Comparison of ENCODE assay signal across 8 mouse cellular contexts in genomic region chr15:78429871-78430622, GRCm38 (mm10). TPM values are rescaled to one million over a fixed set of nuclear protein-coding genes. Genes with fewer than 3 reads are reported as not detected.
DNase-seq lines count a peak whose midpoint lies in the region; ATAC-seq lines count a peak whose summit lies in the region.

No protein-coding gene starts in this region.

- H3K27ac ChIP-seq in embryonic facial prominence, embryonic 15.5 days (replicated peaks): peak overlapping the region; percentile 76
- H3K27ac ChIP-seq in hindbrain, embryonic 13.5 days: peak overlapping the region; percentile 81; the same call in 1 of the 2 replicates
- H3K27ac ChIP-seq in midbrain, embryonic 12.5 days (replicated peaks): no peak overlapping the region

- peaks cover 27% of the 10 kb centered on the region for H3K4me1 ChIP-seq in embryonic facial prominence, embryonic 15.5 days
- peaks cover 45% of the 10 kb centered on the region for H3K4me1 ChIP-seq in hindbrain, embryonic 13.5 days (replicated peaks)
- peaks cover 25% of the 10 kb centered on the region for H3K4me1 ChIP-seq in midbrain, embryonic 12.5 days

- peaks cover 33% of the 10 kb centered on the region for H3K36me3 ChIP-seq in embryonic facial prominence, embryonic 15.5 days
- H3K36me3 ChIP-seq in hindbrain, embryonic 13.5 days: peaks cover 40% of the 10 kb centered on the region
- H3K36me3 ChIP-seq in midbrain, embryonic 12.5 days: peaks cover 42% of the 10 kb centered on the region

- peak overlapping the region; percentile 76 for H3K4me3 ChIP-seq in embryonic facial prominence, embryonic 15.5 days (replicated peaks)
- H3K4me3 ChIP-seq in hindbrain, embryonic 13.5 days: peak overlapping the region; percentile 89
- peak overlapping the region; percentile 88 for H3K4me3 ChIP-seq in midbrain, embryonic 12.5 days

- peak; percentile 42 for DNase-seq in cerebellum, adult 9-11 months
- no peak for DNase-seq in cerebellum, postnatal 10 days
- no peak for DNase-seq in testis, postnatal 14 days (ENCODE audit: low spot score)
- no peak for DNase-seq in MN1 (ENCODE audit: low spot score)
- DNase-seq in retina, embryonic 14.5 days (ENCODE audit: low spot score): no peak

- 68% methylated on average over 13 of the region's 13 CpGs for WGBS in embryonic facial prominence, embryonic 15.5 days
- 82% methylated on average over 13 of the region's 13 CpGs for WGBS in hindbrain, embryonic 13.5 days
- WGBS in midbrain, embryonic 12.5 days: 87% methylated on average over 13 of the region's 13 CpGs

- H3K4me2 ChIP-seq in embryonic facial prominence, embryonic 15.5 days (replicated peaks): peak overlapping the region; percentile 73; the same call in 1 of the 2 replicates
- H3K4me2 ChIP-seq in hindbrain, embryonic 13.5 days: peak overlapping the region; percentile 89
- peak overlapping the region; percentile 84 for H3K4me2 ChIP-seq in midbrain, embryonic 12.5 days (replicated peaks)

- no peak overlapping the region for H3K9ac ChIP-seq in embryonic facial prominence, embryonic 15.5 days
- H3K9ac ChIP-seq in hindbrain, embryonic 13.5 days: peak overlapping the region; percentile 96
- H3K9ac ChIP-seq in midbrain, embryonic 12.5 days (replicated peaks): peak overlapping the region; percentile 86; the same call in 1 of the 2 replicates

- H3K9me3 ChIP-seq in embryonic facial prominence, embryonic 15.5 days (replicated peaks): no peaks in the 10 kb centered on the region
- H3K9me3 ChIP-seq in hindbrain, embryonic 13.5 days: no peaks in the 10 kb centered on the region
- H3K9me3 ChIP-seq in midbrain, embryonic 12.5 days: no peaks in the 10 kb centered on the region

- no peak for ATAC-seq in embryonic facial prominence, embryonic 15.5 days (ENCODE audit: insufficient number of reproducible peaks, low FRiP score, low TSS enrichment, low read depth)
- ATAC-seq in hindbrain, embryonic 13.5 days (ENCODE audit: low FRiP score): no peak
- no peak for ATAC-seq in midbrain, embryonic 12.5 days (ENCODE audit: low FRiP score, low read depth)

- no peaks in the 10 kb centered on the region for H3K27me3 ChIP-seq in embryonic facial prominence, embryonic 15.5 days
- H3K27me3 ChIP-seq in hindbrain, embryonic 13.5 days: 0 out of 2 replicates have a peak, but pooled peaks cover 5% of the 10 kb centered on the region
- peaks cover 12% of the 10 kb centered on the region for H3K27me3 ChIP-seq in midbrain, embryonic 12.5 days

RNA-seq across cellular contexts. Expression of gene Kctd17, which starts 1.7 kb away (rescaled TPM):
- 59.0 and 62.5 TPM in 2 replicates for polyA plus RNA-seq in embryonic facial prominence, embryonic 15.5 days (2015; fragmentation: Nextera tagmentation; extraction: Ambion mirVana)
- 114 and 116 TPM in 2 replicates for polyA plus RNA-seq in hindbrain, embryonic 13.5 days (2015; fragmentation: Nextera tagmentation; extraction: Ambion mirVana)
- polyA plus RNA-seq in midbrain, embryonic 12.5 days (2016; fragmentation: Nextera tagmentation; extraction: Ambion mirVana): 76.1 and 84.8 TPM in 2 replicates

RNA-seq across cellular contexts. Expression of gene Mpst, which starts 23.8 kb away (rescaled TPM):
- polyA plus RNA-seq in embryonic facial prominence, embryonic 15.5 days (2015; fragmentation: Nextera tagmentation; extraction: Ambion mirVana): 2.8 and 4.1 TPM in 2 replicates
- 2.2 and 3.1 TPM in 2 replicates for polyA plus RNA-seq in hindbrain, embryonic 13.5 days (2015; fragmentation: Nextera tagmentation; extraction: Ambion mirVana)
- polyA plus RNA-seq in midbrain, embryonic 12.5 days (2016; fragmentation: Nextera tagmentation; extraction: Ambion mirVana): 2.0 and 2.1 TPM in 2 replicates

RNA-seq across cellular contexts. Expression of gene Tst, which starts 24.3 kb away (rescaled TPM):
- polyA plus RNA-seq in embryonic facial prominence, embryonic 15.5 days (2015; fragmentation: Nextera tagmentation; extraction: Ambion mirVana): 49.1 and 68.9 TPM in 2 replicates
- 10.7 and 17.0 TPM in 2 replicates for polyA plus RNA-seq in hindbrain, embryonic 13.5 days (2015; fragmentation: Nextera tagmentation; extraction: Ambion mirVana)
- polyA plus RNA-seq in midbrain, embryonic 12.5 days (2016; fragmentation: Nextera tagmentation; extraction: Ambion mirVana): 4.9 and 5.5 TPM in 2 replicates

RNA-seq across cellular contexts. Expression of gene Tex33, which starts 34.3 kb away (rescaled TPM):
- 0.83 TPM in 1 of 2 replicates, not detected in the other for polyA plus RNA-seq in embryonic facial prominence, embryonic 15.5 days (2015; fragmentation: Nextera tagmentation; extraction: Ambion mirVana)
- not detected in 2 replicates for polyA plus RNA-seq in hindbrain, embryonic 13.5 days (2015; fragmentation: Nextera tagmentation; extraction: Ambion mirVana)
- polyA plus RNA-seq in midbrain, embryonic 12.5 days (2016; fragmentation: Nextera tagmentation; extraction: Ambion mirVana): not detected in 2 replicates

RNA-seq across cellular contexts. Expression of gene Tmprss6, which starts 38.4 kb away (rescaled TPM):
- polyA plus RNA-seq in embryonic facial prominence, embryonic 15.5 days (2015; fragmentation: Nextera tagmentation; extraction: Ambion mirVana): 2.7 and 3.4 TPM in 2 replicates
- polyA plus RNA-seq in hindbrain, embryonic 13.5 days (2015; fragmentation: Nextera tagmentation; extraction: Ambion mirVana): 0.23 and 0.31 TPM in 2 replicates
- polyA plus RNA-seq in midbrain, embryonic 12.5 days (2016; fragmentation: Nextera tagmentation; extraction: Ambion mirVana): 0.05 TPM in 1 of 2 replicates, not detected in the other
